Mouse (Mus musculus): ENCODE measurements around the gene Mok.

The Mok gene

DNA sequence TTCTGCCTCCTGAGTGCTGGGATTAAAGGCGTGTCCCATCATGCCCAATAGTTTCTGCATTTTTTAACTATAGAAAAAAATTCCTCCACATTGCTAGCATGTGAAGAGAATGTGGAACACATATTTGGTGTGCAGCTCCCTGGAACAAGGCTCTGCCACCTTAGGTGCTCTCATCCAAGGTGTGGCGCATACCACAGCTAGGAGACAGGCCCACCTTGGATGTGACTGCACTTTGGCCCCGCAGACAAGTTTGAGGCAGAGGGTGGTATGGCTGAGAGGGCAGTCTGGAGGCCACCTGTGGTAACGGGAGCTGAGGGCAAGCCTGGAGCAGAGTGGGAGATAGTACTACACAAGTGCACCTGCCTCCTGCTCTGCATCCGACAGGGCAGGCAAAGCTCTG, 31.9 kb downstream of the Mok start:
- no peak for DNase-seq (ENCODE audit: low spot score)

DNA sequence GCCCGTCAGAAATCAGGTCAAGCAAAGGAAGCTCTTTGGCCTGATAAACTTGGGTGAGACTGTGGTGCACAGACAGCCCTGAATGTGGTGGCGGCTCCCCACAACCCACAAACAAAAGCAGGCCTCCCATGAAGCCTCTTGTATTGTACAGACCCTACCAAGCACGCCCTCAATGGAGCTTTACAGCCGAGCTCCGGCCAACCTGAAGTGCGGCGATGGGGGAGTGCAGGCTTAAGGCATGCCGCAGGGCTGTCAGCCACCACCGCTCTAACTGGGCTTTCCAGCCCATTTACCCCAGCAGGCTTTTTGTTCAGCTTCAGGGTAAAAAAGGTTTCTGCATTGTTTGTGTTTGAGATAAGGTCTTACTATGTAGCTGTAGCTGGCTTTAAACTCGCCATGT, 32.3 kb downstream of the Mok start:
- no peak for DNase-seq (ENCODE audit: low spot score)

DNA sequence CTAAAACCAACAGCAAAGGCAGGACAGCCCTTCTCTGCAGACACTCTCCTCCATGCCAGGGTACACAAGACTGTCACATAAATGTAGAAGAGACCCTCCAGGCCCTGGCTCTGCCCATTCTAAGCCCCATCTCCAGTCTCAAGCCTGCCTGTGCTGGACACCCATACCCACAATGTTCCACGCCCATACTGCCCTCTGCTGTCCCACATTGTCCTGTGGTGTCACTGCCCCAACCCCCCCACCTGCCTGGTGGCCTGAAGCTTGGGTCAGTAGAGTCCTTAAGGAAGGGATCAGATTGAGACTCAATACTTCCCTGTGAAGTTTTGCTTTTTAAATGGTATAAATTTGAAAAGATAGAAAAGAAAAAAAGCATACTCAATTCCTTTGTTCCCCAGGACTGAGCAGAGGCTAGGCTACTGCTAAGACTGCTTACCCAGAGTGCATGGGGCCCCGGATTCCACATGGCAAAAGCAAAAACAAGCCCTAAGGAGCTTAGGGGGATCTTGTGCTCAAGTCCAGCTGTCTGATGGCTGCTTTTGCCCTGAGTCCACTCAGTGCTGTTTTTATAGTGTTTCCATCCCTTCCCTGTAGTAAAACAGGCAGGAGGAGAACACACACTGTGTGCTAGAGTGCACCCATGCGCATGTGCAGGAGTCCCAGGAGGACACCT, 34.3 kb downstream of the Mok start:
- DNase-seq (ENCODE audit: low spot score) = no peak

DNA sequence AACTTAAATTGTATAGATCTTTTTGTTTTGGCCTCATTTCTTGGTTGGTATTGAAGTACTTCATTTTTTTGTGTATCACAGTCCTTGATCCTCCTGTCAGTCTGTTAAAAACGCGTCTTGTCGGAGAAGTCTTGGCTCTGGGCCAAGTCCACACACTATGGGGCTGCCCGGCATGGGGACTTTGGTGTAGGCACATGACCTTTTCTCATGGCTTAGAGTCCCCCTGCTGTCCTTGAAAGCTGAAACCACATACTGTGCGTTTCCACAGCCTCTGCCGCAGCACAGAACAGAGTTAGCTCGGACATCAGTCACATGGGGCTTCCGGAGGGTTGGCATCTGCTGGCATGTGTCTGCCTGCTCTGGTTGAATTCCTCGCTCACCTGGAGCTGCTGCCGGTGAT, 36.5 kb downstream of the Mok start:
- no peak for DNase-seq (ENCODE audit: low spot score)

DNA sequence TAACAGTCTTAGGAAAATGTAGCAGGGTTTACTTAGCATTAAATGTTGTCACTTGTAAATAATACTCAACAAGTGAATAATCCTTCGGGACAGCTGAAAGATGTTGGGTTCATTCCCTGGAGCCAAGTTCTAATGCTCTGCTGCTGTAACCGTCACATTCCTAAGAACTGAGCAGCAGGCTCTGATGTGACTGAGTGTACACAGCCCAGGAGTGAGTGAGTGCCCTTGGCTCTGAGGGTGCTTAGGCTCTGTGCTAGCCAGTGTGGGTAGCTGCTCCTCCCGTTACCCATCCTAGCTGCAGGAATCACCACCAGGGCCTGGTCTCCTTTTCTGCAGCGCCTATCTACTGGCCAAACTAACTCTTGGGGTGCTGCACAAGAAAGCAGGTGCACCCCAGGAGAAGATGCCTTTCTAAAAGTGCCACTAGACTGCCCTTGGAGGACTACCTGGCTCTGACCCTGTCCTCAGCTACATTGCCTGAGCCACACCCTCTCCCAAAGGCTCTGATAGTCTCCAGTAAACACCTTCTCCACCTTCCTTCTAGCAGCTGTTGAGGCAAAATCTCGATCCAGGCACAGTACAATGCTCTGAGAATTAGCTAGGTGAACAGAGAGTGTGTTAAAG, 38.0 kb downstream of the Mok start:
- DNase-seq (ENCODE audit: low spot score) = no peak

DNA sequence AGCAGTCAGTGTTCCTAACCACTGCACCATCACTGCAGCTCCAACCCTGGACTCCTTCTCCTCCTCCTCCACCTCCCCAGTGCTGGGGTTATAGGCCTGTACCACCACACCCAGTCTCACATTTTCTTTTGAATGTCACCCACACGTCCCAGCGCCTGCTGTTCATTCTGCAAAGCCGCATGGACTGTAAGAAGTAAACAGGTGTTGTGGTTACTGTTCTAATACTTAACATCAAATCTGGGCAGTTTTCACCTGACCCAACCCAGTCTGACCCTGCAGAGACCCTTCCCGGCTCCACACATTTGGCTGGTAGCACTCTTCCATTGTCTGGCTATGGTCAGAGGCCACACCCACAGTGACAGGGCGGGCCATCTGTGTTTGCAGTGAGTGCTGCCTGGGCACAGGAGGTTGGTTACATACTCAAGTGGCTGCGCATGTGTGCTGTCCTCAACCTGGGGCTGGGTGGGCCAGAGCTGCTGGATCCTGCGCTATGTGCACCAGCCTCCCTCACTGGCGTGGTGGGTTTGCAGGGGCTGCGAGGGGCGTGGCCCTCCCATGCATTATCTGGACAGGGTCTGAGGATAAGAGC, 38.8 kb downstream of the Mok start:
- DNase-seq (ENCODE audit: low spot score) = no peak

DNA sequence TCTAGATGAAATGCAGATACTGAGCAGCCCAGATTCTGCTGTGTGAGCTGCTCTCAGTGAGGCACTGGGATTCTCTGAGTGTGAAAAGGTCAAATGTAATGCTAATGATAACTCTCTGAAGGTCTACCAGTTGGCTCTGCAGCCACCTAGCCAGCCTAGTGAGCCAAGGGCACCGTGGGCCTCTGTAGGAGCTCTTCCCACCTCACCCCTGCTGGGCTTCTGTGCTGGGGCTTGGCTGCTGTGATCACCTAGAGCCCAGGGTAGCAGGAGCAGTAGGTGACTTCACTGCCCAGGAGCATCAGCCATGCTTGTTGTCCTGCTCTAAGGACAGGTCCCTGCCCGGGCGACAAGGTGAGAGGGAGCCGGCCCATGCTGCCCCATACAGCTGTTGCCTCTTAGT, 41.5 kb downstream of the Mok start:
- DNase-seq (ENCODE audit: low spot score) = no peak

DNA sequence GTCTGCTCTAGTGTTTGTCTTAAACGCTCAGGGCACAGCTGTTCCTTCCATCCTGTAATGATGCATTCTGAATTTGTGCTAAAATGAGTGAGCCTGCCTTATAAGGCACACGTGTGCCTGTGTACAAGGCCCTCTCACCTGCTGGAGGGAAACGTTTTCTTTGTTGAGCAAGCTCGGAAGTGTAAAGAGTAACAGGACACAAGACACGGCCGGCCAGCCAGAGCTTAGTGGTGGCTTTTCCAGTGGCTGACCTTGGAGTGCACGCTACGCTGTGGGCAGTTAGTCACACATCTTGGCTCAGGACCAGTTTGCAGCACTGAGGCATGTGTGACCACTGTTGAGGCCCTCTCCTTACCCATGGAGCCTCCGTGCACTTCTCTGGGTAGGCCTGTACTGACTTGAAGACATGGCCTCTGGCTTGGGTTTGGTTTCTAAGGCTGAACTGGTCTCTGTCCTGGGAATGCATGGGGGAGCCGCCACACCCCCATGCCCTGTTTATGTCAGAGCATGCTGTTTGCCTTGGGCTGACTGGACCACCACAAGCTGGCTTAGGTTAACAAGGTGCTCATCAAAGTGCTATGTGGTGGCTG, 42.8 kb downstream of the Mok start:
- DNase-seq (ENCODE audit: low spot score) = no peak

DNA sequence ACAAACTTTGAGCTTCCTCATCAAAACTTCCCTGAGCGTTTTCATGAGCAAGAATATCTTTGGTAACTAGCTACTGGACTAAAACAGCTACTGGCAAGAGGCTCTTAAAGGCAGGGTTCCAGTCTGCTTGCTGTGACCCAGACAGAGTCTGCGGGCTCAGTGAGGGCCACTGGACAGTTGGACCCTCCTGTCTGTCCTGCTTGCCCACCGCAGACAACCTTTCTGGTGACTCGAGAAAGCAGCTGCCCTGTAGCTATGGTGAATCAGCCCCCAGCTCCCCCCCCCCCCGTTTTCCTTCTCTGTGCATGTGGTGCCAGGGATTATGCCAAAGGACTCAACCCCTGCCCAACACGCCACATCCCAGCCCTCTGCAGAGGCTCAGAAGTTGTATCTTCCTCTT, 43.5 kb downstream of the Mok start:
- DNase-seq (ENCODE audit: low spot score) = no peak

DNA sequence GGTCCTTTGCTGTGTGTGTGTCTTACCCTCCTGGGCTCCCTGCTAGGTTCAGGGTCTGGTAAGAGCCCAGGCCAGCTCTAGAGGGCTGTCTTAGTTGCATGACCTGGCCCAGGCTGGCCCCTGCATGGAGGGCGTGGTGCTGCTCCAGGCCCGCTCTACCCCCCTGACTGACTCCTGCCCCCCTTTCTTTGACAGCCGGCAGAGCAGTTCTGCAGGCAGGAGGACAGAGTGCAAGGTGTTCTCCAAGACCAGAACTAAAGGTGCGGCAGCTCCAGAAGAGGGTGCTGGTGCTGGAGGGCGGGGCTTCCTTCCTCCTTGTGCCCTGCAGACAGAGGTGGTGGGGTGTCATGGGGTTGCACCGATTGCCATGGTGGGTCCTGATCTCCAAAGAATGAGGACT, 44.0 kb downstream of the Mok start:
- no peak for DNase-seq (ENCODE audit: low spot score)

DNA sequence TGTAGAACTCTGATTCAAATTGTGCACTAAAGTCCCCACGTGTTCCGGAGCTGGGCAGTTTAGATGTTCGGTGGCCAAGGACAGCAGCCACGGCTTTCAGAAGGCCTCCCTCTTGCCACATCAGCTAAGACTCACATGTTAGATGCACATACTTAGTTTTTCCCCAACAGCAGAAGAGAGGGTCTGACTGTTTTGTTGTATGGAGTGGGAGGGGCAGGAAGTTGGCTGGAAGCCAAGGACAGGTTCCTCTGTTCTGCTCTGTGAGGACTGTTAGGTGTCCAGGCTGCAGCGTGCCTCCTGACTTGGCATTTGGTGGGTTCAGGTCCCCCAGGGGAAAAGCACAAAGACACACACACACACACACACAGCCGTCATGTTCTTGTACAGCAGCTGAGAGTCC, 45.7 kb downstream of the Mok start:
- DNase-seq (ENCODE audit: low spot score) = no peak

DNA sequence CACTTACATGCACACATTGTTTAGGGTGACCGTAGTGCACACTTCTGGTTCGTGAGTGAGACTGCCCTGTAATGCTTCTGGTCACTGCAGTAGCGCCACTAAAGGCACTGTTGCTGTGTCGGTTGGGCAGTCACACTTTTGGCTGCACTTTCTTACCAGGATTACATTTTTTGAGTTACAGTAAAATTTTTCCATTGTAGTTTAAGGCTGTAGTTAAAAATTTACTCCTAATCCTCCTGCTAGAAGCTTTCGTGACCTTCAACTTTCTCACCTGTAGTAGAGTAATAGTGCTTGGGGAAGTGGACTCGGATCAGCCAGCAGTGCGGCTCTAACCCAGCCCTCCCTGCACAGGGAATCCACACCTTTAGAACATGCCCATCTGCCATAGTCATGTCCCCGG, 49.7 kb downstream of the Mok start:
- no peak for DNase-seq (ENCODE audit: low spot score)

DNA sequence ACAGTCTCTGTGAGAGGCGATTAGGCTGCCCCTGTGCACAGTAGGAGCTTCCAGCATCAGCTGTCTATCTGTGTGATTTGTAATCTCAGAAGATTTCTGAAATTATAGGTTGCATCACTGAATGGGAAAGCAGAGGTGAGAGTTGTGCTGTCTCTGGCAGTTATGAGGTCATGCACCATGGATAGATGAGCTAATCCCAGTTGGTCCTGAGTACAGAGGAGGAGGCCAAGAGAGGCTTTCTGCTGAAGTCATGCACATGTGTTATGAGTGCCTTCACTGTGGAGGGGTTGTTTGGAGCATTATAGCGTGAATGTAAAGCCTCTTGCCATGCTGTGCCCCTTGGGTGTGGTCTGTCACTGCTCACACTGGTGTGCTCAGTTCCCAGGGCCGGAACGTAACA, 50.2 kb downstream of the Mok start:
- no peak for DNase-seq (ENCODE audit: low spot score)

DNA sequence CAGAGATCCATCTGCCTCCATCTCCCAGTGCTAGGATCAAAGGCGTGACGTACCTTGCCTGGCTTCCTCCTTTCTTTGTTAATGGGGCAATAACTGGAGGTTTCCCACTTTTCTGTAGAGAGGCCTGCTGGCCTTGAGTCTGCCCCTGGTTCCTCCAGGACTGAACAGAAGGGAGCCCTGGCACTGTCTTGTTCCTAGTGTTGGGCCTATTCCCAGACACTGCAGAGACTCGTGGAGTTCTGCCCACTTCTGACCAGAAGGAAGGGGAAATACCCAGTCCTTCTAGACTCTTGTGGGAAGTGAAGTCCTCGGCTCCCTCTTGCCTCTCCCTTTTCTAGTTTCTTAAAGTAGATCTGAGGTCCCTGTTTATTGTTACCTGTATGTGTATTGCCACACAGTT, 54.5 kb downstream of the Mok start:
- DNase-seq (ENCODE audit: low spot score) = no peak

DNA sequence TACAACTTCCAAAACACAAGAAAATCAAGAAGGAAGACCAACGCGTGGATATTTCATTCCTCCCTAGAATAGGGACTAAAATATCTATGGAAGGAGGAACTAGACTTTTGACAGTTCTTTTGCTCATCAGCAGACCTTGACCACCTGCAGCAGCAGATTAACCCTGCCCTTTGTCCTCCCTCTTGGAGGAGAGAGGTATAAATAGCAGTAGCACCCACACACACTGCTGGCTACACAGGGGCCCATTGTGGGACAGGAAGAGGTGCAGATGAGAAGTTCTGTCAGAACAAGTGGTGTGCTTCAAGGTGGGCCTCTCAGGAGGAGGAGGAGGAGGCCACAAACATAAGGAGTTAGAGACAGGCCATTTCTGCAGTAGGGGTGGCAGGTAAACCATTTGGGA, 56.5 kb downstream of the Mok start:
- no peak for DNase-seq (ENCODE audit: low spot score)

DNA sequence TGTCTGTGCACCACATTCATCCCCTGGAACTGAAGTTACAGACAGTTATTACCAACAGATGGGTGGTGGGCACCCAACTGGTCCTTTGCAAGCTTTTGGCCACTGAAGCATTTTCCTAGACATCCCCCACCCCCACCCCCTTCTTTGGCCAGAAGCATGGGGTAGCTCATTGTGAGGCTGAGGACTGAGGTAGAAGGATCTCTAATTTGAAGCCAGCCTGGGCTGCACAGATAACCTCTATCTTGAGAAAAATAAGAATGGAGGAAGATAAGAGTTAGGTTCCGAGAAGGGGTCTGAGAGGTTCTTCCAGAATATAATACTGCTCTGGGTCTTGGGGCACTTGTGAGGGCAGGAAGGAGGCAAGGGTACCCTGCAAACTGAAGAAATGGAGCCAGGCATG, 58.5 kb downstream of the Mok start:
- no peak for DNase-seq (ENCODE audit: low spot score)

DNA sequence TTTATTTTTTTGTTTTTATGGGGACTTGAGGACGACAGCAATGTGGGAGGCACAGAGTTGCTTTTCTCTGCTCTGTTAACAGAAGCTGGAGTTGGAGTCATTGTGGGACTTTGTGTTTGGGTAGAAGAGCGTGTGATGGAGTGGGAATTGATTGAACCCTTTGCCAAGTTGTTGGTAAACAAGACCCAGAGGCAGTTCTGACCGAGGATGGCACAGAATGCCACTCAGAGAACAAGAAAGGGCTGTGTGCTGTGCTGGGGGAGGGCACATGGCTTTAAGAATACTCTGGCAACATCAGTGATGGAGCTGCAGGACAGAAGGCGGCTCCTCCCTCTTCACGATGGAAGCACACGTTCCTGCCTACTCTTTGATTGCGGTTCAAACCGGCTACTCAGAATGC, 59.6 kb downstream of the Mok start:
- DNase-seq (ENCODE audit: low spot score) = no peak

DNA sequence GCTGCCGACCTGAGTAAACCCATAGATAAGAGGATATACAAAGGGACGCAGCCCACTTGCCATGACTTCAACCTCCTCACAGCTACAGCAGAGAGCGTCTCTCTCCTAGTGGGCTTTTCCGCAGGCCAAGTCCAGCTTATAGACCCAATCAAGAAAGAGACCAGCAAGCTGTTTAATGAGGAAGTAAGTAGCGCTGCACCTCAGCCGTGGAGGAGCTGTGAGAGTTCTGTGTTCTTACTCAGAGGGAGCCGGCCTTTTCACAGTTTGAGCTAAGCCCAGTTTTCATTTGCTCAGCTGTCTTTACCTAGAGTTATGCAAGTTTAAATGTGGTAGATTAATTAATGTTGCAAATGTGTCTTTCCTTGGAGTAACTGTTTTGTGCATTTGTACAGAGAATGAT, 61.4 kb downstream of the Mok start:
- no peak for DNase-seq (ENCODE audit: low spot score)

DNA sequence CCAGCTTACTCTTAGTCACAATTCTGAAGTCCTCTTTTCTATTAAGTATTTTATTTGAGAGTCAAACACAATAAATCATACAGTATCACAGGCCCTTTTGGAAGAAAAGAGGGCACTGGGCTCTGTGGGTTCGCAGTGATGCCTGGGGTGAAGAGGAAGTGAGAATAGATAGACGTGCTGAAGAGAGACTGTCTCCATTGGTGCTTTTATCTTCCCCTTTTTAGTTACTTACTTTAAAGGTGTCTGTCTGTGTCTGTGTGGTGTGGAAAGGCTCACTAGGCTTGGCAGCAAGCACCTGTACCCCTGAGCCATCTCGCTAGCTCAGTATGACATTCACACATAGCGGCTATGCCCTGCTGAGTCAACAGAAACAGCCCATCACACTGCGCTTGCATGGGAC, 62.9 kb downstream of the Mok start:
- DNase-seq (ENCODE audit: low spot score) = no peak

DNA sequence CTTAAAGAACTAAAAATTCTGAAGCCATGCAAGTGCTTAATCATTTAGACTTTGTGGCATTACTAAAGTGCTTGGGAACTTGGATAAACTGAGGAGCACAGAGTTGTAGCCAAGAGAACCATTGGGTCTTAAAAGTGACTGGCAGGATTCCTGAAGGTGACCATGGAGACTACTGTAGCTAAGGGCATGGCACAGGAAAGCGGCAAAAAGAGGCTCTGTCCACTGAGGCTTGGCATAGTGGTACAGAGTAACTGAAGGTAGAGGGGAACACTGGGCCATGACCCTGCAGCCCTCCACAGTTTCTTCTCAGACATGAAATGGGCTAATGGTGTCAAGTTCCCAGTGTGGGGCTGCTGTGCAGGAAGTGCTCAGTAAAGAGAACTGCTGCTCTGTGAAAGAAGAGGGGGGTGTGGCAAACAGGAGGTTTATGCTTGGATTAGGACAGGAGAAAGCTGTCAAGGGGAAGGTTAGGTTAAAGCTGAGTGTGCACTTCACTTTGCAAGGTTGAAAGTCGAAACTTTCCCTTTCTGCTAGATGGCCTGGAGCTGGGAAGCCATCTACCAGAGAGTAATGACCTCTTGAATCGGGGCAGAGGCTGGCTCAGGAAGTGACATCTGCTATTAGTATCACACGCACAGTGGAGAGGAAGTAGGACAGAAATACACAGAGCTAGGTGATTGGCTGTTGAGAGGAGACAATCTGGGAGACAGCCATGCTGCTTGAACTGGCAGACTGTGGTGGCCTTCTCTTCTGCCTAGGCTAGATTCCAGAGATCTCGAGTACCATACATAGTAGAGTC, 64.9 kb downstream of the Mok start:
- no peak for DNase-seq (ENCODE audit: low spot score)

DNA sequence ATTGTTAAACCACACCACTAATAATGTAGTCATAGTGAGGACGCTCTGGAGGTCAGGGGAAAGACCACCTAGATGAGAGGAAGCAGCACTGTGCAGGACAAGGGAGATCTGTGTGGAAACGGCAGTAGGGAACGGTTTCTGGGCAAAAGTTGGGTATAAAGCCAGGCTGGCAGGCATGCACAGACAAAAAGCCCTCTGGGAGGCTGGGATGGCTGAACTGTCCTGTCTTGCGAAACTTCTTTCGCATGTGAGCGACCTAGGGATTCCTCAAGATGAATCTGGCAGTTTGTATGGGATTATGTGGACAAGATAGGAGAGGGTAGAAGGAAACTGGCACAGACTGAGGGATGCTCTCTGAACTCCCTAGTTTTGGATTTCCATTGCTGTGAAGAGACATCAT, 68.8 kb downstream of the Mok start:
- DNase-seq (ENCODE audit: low spot score) = no peak

DNA sequence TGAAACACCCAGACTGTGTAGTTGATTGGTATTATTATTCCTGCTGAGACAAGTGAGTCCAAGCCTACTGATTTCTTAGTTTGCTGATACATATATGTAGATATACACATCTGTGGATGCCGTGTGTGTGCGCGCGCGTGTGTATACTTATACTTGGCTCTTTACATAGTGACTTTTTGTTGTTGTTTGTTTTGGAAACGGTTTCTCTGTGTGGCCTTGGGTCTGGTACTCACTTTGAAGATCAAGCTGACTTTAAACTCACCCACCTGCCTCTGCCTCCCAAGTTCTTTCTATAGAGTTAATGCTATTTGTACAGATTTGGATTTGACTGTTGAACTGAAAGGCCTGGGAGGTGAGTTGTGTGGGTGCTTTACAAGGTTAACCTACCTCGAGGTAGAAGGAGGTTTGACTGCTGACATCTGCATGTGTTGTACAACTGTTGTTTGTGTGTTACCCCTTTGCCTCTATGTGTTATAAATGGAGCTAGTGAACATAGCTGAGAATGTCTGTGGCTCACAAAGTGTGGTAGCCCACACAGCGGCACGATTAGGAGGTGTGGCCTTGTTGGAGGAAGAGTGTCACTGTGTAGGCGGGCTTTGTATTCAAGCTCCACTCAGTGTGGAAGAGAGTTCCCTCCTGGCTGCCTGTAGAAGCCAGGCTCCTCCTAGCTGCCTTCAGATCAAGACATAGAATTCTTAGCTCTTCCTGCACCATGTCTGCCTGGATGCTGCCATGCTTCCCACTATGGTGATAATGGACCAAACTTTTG, 70.1 kb downstream of the Mok start:
- no peak for DNase-seq (ENCODE audit: low spot score)

Data from c-Kit-positive CD71-positive TER-119-positive erythroid progenitor cells, embryonic 14.5 days (primary cell).